Mouse (Mus musculus) liver, postnatal 0 days (tissue): ENCODE measurements around the gene Grik4. TPM values are rescaled to one million over a fixed set of nuclear protein-coding genes. Genes with fewer than 3 reads are reported as not detected.
A peak's percentile ranks its signal among the peaks of the same experiment; 100 is the strongest.

Experiments
- ATAC-seq: fragments of 200-750 bp; cut with Nextera tagmentation; 2 replicates; pipeline ENCODE4 v1.8.0; 2017; ENCODE audit warnings: mild to moderate bottlenecking, moderate library complexity
- DNase-seq: peaks from one replicate; pipeline ENCODE4 v3.0.0-alpha.2; 2016
- H3K27ac ChIP-seq: fragments of 300-500 bp; sonication (generic); 2 replicates; pipeline ENCODE4 v1.5.1; 2014; ENCODE audit warnings: antibody characterized with exemption, moderate library complexity, mild to moderate bottlenecking, low read depth
- H3K27me3 ChIP-seq: fragments of 300-500 bp; sonication (generic); 2 replicates; pipeline ENCODE4 v1.6.1; 2014; ENCODE audit warnings: low read length, control low read depth, mixed read lengths; ENCODE audit not compliant: insufficient read depth
- H3K36me3 ChIP-seq: fragments of 300-500 bp; sonication (generic); replicated peaks from 2 replicates; pipeline ENCODE4 v1.6.1; 2014; ENCODE audit warnings: mild to moderate bottlenecking, control low read depth, low read length, moderate library complexity, mixed read lengths; ENCODE audit not compliant: insufficient read depth
- H3K4me1 ChIP-seq: fragments of 300-500 bp; sonication (generic); 2 replicates; pipeline ENCODE4 v1.6.1; 2014; ENCODE audit warnings: antibody characterized with exemption, mild to moderate bottlenecking, control low read depth; ENCODE audit not compliant: insufficient read depth
- H3K4me2 ChIP-seq: fragments of 300-500 bp; sonication (generic); 2 replicates; pipeline ENCODE4 v1.6.1; 2014; ENCODE audit warnings: low read depth, mild to moderate bottlenecking, low read length, moderate library complexity, mixed read lengths
- H3K4me3 ChIP-seq: fragments of 300-500 bp; sonication (generic); 2 replicates; pipeline ENCODE4 v1.5.1; 2014; ENCODE audit warnings: low read depth, low read length
- H3K9ac ChIP-seq: fragments of 300-500 bp; sonication (generic); replicated peaks from 2 replicates; pipeline ENCODE4 v1.6.1; 2014; ENCODE audit warnings: mild to moderate bottlenecking, moderate library complexity
- H3K9me3 ChIP-seq: fragments of 300-500 bp; sonication (generic); 2 replicates; pipeline ENCODE4 v1.6.1; 2016; ENCODE audit warnings: mild to moderate bottlenecking, control low read depth, low read length, mixed read lengths
- CTCF ChIP-seq: sonication (generic); IDR thresholded peaks from 2 replicates; pipeline ENCODE4 v1.5.1; 2016; ENCODE audit warnings: antibody characterized with exemption, low read depth
- EP300 ChIP-seq: IDR thresholded peaks from 2 replicates; pipeline ENCODE4 v1.6.1; 2016; ENCODE audit warnings: antibody characterized with exemption, low read depth, mild to moderate bottlenecking
- WGBS: fragments of 180-500 bp; shearing (Covaris S2); extraction: QIAGEN DNeasy Blood & Tissue Kit; methylation state at CpG from one replicate; pipeline ENCODE4 v1.1.7; 2014; ENCODE audit not compliant: insufficient replicate concordance; 5-methylcytosine and 5-hydroxymethylcytosine counted together
- polyA plus RNA-seq: library from polyadenylated mRNA; unstranded; fragments of >200 nt; fragmentation: Nextera tagmentation; extraction: Ambion mirVana; gene quantifications from 2 replicates; pipeline ENCODE4 v1.2.1, GENCODE M21; 2015

Grik4 gene
- polyA plus RNA-seq, 1 experiment from 2014 or later, result 0.08 TPM

GRCm38 (mm10) chr9:42626226-42626775, 318.0 kb downstream of the Grik4 start:
- ATAC-seq (no peak), DNase-seq (no peak)
- no peaks in the 10 kb centered on the region for H3K27me3 ChIP-seq
- H3K4me3 ChIP-seq, result no peak overlapping the region
- H3K9me3 ChIP-seq, result no peaks in the 10 kb centered on the region
- no peaks in the 10 kb centered on the region for H3K36me3 ChIP-seq
- TF ChIP-seq CTCF (no peak), EP300 (no peak)
- H3K27ac ChIP-seq, result no peak overlapping the region
- no peak overlapping the region for H3K9ac ChIP-seq
- WGBS, result 76% methylated on average over 6 of the region's 6 CpGs
- no peaks in the 10 kb centered on the region for H3K4me1 ChIP-seq
- no peak overlapping the region for H3K4me2 ChIP-seq

GRCm38 (mm10) chr9:42614409-42614808, 329.9 kb downstream of the Grik4 start:
- Histone ChIP-seq H3K4me3 (no peak overlapping the region), H3K9ac (no peak overlapping the region), H3K27ac (no peak overlapping the region), H3K27me3 (no peaks in the 10 kb centered on the region), H3K9me3 (no peaks in the 10 kb centered on the region), H3K4me1 (no peaks in the 10 kb centered on the region), H3K4me2 (no peak overlapping the region), H3K36me3 (no peaks in the 10 kb centered on the region)
- DNase-seq (no peak), ATAC-seq (no peak)
- 40% methylated on average over 10 of the region's 10 CpGs for WGBS
- no peak for TF ChIP-seq CTCF
- no peak for TF ChIP-seq EP300

GRCm38 (mm10) chr9:42613827-42614226, 330.5 kb downstream of the Grik4 start:
- Histone ChIP-seq H3K4me2 (no peak overlapping the region), H3K36me3 (no peaks in the 10 kb centered on the region), H3K9ac (no peak overlapping the region), H3K4me3 (no peak overlapping the region), H3K27me3 (no peaks in the 10 kb centered on the region), H3K4me1 (no peaks in the 10 kb centered on the region), H3K9me3 (no peaks in the 10 kb centered on the region), H3K27ac (no peak overlapping the region)
- TF ChIP-seq CTCF (no peak), EP300 (no peak)
- ATAC-seq, result no peak
- DNase-seq, result peak; percentile 19
- WGBS, result 47% methylated on average over 6 of the region's 6 CpGs

GRCm38 (mm10) chr9:42612482-42612991, 331.8 kb downstream of the Grik4 start:
- Histone ChIP-seq H3K27ac (no peak overlapping the region), H3K4me2 (no peak overlapping the region), H3K4me3 (no peak overlapping the region), H3K4me1 (no peaks in the 10 kb centered on the region), H3K9me3 (no peaks in the 10 kb centered on the region), H3K27me3 (no peaks in the 10 kb centered on the region), H3K36me3 (no peaks in the 10 kb centered on the region), H3K9ac (no peak overlapping the region)
- TF ChIP-seq EP300, result no peak
- no peak for TF ChIP-seq CTCF
- ATAC-seq, result no peak
- 58% methylated on average over 14 of the region's 14 CpGs for whole genome bisulfite sequencing
- no peak for DNase-seq

GRCm38 (mm10) chr9:42601445-42601844, 342.8 kb downstream of the Grik4 start:
- H3K4me3 ChIP-seq, result no peak overlapping the region
- WGBS, result 53% methylated on average over 3 of the region's 3 CpGs
- no peak overlapping the region for H3K27ac ChIP-seq
- no peaks in the 10 kb centered on the region for H3K36me3 ChIP-seq
- no peak overlapping the region for H3K9ac ChIP-seq
- H3K27me3 ChIP-seq, result no peaks in the 10 kb centered on the region
- H3K4me2 ChIP-seq, result no peak overlapping the region
- ATAC-seq (no peak), DNase-seq (no peak)
- TF ChIP-seq CTCF (peak; percentile 42), EP300 (no peak)
- no peaks in the 10 kb centered on the region for H3K9me3 ChIP-seq
- H3K4me1 ChIP-seq, result no peaks in the 10 kb centered on the region

GRCm38 (mm10) chr9:42597525-42597924, 346.8 kb downstream of the Grik4 start:
- TF ChIP-seq CTCF, result no peak
- no peak for TF ChIP-seq EP300
- no peak overlapping the region for H3K27ac ChIP-seq
- H3K4me3 ChIP-seq, result no peak overlapping the region
- no peak for DNase-seq
- no peaks in the 10 kb centered on the region for H3K9me3 ChIP-seq
- no peak overlapping the region for H3K9ac ChIP-seq
- no peak overlapping the region for H3K4me2 ChIP-seq
- 86% methylated on average over 9 of the region's 9 CpGs for WGBS
- no peaks in the 10 kb centered on the region for H3K4me1 ChIP-seq
- no peak for ATAC-seq
- no peaks in the 10 kb centered on the region for H3K36me3 ChIP-seq
- H3K27me3 ChIP-seq, result no peaks in the 10 kb centered on the region
